Mouse (Mus musculus): Measurements from ENCODE around the gene Adra2c.

The Adra2c gene

DNA sequence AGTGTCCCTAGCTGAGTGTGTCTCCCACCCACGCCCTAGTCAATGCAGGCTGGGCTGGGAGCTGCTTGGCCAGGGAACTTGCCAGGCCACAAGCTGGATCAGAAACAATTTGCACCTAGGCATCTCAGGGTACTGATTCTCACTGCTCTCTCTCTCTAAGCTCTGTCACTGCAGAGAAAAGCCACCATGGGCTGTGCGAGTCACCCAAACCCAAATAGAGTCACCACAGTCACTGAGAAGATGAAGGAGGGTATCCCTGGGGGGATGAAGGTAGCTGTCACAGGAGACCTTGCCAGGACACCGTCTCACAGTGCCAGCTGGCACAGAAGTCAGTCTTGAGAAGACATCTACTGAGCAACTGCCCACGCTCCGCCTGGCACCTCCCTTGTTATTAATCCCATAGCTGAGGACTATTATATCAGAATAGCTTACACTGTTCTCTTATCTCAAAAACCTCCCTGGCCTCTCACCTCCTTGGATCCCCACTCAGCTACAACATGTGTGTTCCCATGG lies 33.7 kb downstream of the Adra2c start:
- DNase-seq (ENCODE audit: low spot score): no peak

GRCm38 (mm10) chr5:35313231-35313821 lies 35.2 kb downstream of the Adra2c start:
- no peak for DNase-seq (ENCODE audit: low spot score)

DNA sequence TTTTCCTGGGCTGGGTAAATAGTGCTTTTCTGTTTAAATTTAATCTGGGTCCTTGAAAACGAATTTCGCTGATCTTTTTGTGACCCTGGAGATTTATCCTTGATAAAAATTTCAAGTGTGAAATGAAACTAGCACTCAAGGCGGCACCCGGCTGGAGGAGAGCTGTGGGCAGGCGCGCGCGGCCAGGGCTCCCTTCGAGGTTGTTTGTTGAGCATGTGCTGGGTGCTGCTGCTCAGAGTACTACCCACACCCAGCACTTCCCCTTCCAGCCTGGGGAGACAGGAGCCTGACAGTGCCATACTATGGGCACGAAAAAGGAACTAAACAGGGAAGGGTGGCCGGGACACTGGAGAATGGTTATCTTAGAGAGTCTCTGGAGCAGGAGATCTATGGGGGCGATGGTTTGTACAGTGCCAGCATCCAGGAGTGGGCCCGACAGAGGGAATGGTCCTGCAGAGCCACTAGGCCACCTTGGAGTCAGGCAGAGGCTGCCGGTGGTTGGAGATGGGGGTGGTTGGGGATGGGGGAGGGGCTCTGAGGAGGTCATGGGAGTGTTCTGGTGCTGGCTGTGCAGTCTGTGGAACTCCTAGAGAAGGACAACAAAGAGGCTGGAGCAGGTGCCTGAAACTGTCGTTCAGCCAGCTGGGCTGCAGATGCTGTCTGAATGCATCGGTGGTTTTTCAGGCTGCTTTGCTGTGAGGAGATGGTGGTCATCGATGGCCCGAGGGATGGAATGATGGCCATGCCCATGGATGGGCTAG lies 35.9 kb downstream of the Adra2c start:
- DNase-seq (ENCODE audit: low spot score): no peak

DNA sequence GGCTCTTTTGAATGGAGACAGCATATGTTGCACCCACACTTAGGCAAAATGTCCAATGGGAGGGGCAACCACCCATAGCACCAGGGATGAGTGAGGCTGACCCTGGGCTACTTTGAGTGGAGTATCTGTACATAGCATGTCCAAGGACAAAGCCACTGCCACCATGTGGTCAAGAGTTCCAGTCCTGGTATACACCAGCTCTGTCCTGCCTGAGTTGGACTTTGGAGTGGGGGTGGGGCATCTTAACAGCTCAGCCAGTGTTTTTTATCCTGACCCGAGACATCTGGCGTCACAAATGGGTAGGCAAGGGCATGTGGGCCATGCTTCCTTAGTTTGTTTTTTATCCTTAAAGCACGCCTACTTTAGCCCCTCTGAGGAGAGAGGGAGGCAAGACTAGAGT lies 36.5 kb downstream of the Adra2c start:
- no peak for DNase-seq (ENCODE audit: low spot score)

DNA sequence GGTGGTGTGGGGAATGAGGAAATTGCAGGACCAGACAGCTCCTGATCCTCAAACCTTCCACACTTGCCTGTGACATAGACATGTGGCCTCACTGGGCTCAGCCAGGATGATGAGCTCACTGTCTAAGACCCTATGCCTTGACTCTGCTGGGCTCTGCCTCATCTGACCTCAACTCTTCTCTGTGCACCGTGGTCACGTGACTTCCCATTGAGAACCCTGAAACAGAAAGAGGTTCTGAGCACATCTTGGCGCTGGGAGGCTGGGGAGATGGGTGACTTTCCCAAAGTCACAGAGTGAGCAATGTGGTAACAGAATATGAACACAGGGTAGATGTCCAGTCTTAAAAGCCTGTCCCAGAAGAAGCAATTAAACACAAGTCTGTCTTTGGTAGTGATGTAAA lies 37.1 kb downstream of the Adra2c start:
- DNase-seq (ENCODE audit: low spot score): no peak

DNA sequence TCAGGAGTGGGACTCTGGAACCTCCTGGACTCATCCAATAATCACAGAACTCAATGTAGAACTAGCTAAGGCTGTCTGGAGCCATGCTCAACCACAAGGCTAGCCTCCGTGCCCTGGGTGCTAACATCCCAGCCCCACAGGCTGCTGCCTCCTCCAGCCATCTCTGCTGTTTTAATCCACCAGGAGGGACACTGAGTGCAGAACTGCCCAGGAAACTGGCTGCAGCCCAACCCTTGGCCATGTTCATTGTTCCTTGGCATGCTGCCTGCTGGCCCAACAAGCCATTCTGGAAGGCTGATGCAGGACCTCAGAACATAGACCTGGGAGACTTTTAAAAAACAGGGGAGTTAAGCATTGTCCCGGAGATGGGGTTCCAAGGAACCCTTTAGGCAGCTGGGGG lies 42.5 kb downstream of the Adra2c start:
- peak; percentile 30 for DNase-seq (ENCODE audit: low spot score)

GRCm38 (mm10) chr5:35330822-35331221 lies 52.7 kb downstream of the Adra2c start:
- DNase-seq (ENCODE audit: low spot score): no peak
